Mouse (Mus musculus): ENCODE results near the gene Snx30.

GRCm38 (mm10) chr4:59783685-59784279, 21.9 kb upstream of the Snx30 start:
- TF ChIP-seq TAL1 (IDR thresholded peaks at IDR 0.05; ENCODE audit: low read length) (no peak), GATA1 (IDR thresholded peaks at IDR 0.05; ENCODE audit: low read length) (no peak)

Measured in erythroblast, embryonic 14.5 days (primary cell).